Mouse (Mus musculus) fibroblast of lung, adult 2 months (primary cell): Measurements from ENCODE around the gene Jpt2.

Experiments used
- DNase-seq: peaks from one replicate; pipeline ENCODE4 v3.0.0-alpha.2; 2011; ENCODE audit warnings: low read depth

The Jpt2 gene

DNA sequence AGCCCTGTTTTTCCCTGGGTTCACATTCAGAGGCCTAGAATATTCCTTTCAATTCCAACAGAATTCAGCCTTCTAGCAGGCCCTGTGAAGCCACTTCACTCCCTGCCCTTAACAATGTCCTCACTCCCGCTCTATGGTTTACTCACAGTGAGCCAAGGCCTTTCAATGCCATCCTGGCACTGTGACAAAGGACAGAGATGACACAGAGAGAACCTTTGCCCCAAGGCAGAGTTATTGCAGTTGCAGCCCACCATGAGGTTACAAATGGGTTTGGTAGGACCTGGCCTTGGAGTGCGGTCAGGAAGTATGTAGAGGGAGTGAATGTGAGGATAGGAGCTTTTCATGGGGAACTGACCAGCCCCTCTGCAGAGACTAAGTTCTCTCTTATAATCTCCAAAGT is 52.9 kb downstream of the Jpt2 start:
- DNase-seq = no peak

DNA sequence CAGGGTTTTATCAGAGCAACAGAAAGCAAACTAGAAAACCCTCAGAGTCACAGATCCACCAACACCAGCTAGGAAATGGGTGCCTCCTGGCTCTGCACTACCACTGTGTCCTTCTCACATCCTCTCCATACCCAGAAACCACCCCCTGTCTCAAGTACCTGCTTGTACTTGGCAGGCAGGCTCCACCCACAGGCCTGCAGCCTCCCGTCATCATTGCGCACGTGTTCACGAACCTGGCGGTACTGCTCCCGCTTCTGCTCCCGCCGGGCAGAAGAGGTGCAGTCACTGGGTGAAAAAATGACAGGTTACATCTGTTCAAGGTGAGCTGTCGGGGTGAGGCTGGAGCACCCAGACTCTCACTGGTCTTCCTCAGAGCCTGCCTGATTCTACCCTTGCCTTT is 56.7 kb downstream of the Jpt2 start:
- no peak for DNase-seq

DNA sequence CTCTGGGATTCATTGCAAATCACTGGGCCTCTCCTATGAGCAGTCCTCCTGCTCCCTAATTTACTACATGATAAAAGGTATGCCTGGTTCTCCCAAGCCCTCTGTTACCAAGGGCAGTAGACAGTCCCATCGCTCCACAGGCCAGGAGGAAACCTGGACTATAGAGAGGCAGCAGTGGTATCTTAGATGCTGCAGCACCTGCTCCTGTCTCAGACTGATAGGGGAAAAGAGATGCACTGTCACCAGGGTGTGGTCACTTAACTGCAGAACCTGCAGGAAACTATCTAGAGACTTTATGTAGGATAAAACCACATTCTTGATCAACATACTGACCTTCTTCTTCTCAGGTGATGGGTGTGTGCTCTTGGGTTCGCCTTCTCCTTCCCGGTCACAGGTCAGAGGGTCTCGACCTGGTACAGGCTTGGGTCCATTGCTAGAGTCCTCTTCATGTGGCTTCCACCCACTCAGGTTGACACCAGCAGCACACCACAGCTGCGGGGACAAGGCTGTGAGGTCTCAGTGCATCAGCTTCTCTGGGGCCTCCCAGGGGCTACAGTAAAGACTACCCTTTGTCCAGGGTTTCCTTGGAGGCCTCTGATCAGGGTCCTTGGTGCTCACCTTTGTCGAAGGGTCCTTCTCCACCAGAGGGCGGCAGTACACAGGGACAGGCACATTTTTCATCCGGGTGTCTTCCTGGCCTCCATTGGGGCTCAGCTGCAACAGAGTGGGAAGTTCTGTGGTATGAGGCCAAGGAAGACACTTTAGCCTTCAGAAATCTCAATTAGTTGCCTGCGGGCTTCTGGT is 57.6 kb downstream of the Jpt2 start:
- DNase-seq = no peak

DNA sequence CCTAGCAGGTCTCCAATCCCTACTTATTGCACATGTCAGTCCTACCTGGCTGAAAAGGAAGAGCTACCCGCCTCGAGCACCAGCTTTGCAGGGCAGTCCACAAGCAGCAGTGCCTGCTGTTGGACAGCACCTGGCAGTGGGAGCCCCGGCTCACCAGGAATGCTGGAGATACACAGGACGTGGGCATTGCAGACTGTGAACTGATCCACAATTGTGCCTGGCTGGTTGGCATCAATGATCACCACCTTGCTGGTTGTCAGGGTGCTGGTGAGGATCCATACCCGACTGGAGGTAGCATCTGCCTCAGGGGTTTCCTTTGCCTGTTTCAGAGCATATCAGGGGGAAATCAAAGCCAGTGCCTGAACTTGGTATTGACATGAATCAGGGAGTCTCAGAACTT is 58.4 kb downstream of the Jpt2 start:
- DNase-seq = no peak

DNA sequence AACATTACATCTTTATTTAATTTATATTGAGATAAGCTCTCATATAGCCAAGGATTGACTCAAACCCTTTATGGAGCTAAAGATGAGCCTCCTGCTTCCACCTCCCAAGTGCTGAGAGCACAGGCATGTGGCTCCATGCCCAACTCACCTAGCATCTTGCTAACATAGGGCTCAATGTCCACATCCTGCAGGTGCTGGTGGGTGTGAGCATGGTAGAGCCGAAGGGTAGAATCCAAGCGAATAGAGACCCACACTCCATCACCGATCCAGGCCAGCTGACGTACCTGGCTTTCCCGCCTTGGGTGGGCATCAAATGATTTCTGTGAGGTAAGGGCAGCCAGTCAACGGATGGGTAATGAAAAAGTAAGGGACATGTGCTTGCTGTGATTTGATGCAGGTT is 60.5 kb downstream of the Jpt2 start:
- DNase-seq = no peak

DNA sequence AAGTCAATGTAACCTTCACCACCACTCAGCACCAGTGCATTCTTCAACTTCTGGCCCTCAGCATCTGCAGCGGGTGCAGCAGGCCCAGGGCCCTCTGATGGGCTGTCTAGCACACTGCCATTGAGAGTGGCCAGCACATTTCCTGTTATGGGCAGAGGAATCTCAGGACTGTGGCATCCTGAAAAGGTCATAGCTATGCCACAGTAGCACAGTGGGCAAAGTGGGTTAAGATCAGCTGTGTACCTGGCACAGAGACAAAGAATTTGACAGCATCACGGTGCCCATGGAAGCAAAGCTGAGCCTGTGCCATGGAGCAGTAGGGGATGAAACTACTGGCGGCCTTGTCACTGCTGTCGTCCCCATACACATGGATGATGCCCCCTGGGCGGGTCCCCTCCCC is 61.3 kb downstream of the Jpt2 start:
- no peak for DNase-seq

DNA sequence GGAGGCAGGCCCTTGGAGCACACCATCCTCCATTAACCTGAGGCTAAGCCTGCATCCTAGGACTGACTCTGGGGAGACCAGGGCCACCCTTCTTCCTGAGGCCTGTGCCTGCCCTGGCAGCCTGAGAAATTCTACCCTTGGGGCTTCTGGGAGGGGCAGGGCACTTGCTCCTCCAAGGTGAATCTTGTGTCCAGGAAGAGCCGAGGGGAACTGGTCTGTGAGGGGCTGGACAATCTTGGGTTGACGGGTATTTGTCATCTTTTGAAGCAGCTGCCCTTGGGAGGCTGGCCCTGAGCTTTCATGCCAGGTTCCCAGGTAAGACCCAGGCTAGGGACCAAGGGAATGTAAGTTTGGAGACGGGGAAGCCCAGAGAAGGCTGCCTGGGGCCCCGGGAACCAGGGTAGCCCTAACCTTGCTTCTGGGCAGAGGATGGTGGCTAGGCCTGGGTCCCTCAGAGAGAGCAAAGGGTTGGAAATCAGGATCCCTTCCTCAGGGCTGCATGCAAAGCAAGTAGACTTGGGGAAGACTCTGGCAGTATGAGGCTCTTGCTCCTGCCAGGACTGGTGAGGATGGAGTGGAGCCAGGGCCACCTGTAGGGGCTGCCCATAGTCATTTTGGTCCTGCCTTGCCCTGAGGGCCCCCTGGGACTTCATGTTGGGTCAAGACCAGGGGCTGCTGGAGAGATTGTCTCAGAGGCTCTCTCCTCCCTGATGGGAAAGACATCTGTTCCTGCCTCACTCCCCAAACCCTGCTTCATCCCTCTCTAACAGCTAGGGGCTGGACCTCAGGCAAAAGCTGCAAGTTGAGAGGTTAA is 62.2 kb downstream of the Jpt2 start:
- DNase-seq = no peak

DNA sequence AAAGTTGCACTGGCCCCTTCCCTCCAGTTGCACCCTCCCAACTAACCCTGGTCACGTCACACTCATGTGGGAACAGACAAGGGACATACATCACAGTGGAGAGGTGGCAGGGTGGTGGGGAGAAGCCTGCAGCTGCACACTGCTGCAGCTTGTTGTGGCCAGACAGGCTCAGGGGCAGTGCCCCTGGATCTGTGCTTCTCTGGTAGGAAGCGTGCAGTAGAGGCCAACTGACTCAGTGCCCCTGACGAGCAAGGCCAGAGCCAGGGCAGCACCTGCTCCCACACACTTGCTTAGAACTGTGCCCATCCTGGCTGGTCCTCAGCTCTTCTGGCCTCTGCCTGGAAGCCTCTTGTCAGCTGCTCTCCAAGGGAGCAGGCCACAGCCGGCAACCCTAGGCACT is 62.9 kb downstream of the Jpt2 start:
- no peak for DNase-seq

DNA sequence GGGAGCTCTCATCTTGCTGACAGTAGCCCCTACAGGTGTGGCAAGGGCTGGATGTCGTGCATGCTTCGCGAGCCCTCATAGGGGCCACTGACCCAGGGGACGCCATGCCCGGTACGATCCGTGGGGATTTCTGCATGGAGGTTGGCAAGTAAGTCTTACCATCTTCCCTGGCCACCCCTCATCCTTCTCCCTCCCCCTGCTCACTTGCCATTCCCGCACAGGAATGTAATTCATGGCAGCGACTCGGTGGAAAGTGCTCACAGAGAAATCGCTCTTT is 63.6 kb downstream of the Jpt2 start:
- DNase-seq = no peak

DNA sequence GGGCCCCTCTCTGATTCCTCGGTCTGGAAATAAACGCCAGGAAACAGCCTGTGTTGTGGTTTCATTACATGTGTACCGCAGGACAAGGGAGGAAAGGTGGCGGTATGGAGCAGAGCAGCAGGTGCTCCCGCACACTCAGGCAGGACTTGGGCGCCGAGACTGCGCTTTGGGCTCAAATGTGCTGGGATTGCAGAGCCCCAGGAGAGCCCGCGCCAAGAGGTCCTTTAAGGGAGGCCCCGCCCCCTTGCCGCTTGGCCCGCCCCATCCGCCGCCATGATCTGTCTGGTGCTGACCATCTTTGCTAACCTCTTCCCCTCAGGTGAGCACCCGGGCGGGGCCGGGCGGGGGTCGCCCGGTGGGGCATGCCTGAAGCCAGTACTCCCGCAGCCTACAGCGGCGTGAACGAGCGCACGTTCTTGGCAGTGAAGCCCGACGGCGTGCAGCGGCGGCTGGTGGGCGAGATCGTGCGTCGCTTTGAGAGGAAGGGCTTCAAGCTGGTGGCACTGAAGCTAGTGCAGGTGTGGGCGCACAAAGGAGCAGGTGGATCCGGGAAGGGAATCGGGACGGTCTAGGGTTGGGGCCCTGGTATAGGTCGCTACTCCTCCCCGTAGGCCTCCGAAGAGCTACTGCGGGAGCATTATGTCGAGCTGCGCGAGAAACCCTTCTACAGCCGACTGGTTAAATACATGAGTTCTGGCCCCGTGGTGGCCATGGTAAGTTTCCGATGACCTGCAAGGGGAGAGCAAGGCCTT is 64.1 kb downstream of the Jpt2 start, which contains the start of gene Nme3:
Nme3 (plus strand) TSS at position 260 of the 752 bp plus-strand sequence.
- DNase-seq = no peak

DNA sequence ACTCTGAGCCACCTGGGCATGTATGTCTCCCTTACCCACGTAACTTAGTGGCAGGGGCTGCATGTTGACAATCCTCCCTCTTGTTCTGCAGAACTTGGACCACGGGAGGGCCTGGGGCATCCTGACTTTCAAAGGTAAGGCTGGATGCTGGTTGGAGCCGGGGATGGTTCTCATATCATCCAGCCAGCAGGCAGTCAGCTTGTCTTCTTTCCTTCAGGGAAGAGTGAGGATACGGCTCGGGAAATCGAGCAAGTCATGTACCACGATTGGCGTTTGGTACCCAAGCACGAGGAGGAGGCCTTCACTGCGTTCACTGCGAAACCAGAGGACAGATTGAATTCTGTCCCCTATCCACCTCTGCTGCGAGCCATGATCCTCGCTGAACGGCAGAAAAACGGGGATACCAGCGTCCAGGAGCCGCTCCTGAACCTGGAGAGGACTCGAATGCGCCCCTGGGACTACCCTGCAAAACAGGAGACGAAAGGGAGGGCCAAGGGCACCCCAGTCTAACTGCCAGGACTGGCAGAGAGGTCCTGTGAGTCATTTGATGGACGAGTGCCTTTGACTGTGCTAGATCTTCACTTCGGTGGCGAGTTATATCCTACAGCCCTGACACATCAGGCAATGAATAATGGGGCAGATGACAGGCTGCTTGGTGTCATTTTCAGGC is 64.8 kb downstream of the Jpt2 start:
- no peak for DNase-seq

DNA sequence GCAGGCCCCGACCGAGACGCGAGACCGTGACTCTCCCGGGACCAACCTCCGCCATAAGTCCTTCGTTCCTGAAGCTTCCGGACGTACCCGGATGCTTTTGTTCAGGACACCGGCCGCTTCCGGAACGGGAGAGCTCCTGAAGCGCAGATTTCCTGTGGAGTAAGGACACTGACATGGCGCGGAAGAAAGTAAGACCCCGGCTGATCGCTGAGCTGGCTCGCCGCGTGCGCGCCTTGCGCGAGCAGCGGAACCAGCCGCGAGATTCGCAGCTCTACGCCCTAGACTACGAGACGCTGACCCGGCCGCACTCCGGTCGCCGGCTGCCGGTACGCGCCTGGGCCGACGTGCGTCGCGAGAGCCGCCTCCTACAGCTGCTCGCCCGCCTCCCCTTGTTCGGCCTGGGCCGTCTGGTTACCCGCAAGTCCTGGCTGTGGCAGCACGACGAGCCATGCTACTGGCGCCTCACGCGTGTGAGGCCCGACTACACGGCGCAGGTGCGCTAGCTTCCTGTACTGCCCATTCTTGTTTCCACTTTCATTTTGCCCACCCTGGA is 65.4 kb downstream of the Jpt2 start, which contains the start of the genes Eme2 and Mrps34:
Eme2 (minus strand) TSS at position 93 of the 553 bp plus-strand sequence.
Mrps34 (plus strand) TSS at position 122 of the 553 bp plus-strand sequence.
- DNase-seq = peak; percentile 60

DNA sequence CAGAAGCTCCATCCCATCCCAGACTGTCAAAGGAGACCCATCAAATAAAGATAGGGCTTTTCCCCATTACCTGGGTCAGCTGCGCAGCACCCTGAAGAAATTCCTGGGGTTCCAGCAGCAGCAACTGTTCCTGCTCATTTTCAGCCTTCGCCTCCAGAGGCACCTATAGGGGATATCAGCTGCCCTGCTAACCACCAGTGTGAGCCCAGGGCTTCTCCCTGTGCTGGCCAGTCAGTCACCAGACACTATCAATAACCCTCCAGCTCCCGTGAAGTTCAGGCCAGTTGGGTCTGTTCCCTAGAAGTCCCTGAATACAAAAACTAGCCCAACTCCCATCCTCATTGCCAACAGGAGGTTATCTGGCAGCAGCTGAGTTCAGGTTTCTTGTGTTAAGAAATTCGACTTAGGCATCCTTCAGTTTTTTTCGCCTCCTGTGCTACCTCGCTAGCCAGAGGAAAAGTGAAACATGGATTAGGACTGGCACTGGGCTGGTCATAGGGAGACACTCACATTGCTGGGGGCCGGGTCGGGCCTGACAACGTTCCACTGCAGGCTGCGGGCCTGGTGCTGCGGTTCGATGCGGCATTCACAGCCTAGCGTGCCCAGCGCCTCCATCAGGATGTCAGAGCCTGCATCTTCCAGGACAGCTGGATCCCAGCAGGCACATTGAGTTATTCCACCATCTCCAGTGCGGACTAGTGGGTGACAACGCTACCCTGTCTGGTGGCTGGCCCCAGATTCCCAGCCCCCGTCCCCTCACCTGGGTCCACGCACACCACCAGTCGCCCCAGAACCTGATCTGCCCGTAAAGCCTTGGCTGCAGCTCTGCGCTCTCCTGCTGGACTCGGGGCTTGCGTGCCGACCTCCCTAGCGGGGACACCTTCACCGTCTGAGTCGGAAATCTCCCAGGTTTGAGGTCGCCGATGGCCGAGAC is 66.2 kb downstream of the Jpt2 start:
- DNase-seq = no peak

DNA sequence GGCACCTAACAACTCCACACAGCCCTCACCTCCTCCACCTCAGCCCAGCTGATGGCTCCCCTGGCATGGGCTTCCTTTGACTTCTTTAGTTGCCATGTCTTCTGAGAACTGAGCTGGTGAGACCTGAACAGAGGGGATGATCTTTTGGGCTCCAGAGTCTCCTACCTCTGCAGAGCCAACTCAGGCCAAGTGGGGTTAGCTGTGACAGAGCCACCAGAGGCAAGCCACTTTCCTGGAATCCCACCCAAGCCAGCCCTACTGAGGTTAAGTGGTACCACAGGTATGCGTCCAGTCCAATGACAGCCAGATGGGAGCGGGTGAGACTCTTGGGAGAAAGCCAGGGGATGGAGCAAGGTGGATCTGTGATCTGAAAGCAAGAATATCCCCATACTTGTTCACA is 67.2 kb downstream of the Jpt2 start:
- DNase-seq = no peak

DNA sequence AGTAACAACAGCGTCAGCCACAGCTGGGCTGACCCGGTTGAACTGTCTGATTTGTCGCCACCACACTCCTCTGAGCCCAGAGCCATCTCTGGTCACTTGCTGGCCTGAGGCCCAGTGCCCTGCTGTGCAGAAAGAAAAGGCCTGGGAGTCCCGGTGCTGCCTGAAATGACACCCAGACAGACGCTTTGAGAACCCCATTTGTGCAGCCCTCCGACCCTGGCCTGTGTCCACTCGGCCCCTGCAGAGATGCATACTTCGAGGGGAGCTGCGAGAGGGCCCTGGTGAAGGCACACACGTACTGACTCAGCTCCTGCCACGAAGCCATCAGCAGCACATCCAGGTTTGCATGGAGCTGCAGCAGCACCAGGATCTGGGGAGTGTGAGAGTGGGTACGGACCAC is 67.7 kb downstream of the Jpt2 start:
- no peak for DNase-seq

DNA sequence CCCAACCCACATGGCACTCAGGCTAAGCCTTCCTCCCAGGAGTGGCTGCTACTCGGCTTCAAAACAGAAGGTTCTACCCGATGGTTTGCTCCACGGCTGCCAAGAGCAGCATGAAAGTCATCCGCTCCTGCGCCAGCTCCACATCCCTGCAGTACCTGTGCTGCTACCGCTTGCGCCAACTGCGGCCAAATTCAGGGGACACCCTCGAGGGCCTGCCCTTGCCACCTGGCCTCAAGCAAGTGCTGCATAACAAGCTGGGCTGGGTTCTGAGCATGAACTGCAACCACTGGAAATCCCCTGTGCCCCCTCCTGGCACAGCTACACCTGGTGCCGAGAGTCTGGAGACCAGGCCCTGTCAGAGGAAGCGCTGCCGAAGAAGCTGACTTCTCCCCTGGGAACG is 69.2 kb downstream of the Jpt2 start:
- DNase-seq = no peak

DNA sequence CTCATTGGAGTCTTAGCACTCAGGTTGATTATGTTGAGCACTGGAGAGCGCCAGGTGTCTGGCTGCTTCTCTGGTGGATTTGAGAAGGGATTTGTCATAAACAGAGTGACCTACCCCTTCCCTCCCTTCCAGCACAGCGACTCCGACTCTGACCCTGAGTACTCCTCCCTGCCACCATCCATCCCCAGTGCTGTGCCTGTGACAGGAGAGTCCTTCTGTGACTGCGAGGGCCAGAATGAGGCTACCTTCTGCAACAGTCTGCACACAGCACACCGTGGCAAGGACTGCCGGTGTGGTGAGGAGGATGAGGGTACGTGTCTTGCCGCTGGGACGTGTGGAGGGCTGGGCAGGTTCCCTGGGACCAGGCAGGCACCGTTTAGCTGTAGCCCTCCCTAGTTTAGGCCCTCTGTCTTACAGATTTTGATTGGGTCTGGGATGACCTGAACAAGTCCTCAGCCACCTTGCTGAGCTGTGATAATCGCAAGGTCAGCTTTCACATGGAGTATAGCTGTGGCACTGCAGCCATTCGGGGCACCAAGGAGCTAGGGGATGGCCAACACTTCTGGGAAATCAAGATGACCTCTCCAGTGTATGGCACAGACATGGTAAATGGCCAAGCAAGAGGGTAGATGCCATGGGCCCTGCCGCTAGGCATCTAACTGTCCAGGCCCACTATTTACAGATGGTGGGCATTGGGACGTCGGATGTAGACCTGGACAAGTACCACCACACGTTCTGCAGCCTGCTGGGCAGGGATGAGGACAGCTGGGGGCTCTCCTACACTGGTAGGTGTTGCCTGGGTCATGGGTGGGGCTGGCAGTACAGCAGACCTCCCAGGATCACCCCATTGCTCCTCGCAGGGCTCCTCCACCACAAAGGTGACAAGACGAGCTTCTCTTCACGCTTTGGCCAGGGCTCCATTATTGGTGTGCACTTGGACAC is 70.1 kb downstream of the Jpt2 start:
- no peak for DNase-seq

DNA sequence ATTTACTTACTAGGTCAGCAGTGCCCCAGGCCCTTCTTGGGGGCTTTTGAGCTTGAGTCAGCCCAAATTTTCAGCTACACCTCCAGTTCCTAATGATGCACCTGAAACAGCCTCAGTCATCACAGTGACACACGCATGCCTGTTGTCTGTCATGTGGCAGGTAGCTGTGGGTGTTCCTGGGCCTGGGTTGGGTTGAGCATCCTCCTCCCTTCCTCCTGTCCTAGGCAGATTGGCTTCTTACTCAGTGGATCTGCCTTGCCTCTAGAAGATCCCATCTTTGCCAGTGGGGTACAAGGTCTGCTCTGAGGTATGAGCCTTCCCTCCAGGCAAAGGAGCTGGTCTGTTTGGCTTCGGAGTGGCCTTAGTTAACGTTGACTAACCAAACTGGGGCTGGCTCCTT is 71.6 kb downstream of the Jpt2 start:
- DNase-seq = no peak
